Mouse (Mus musculus): ENCODE data around the gene BC035044. TPM values are rescaled to one million over a fixed set of nuclear protein-coding genes. Genes with fewer than 3 reads are reported as not detected.
A peak's percentile ranks its signal among the peaks of the same experiment; 100 is the strongest.

BC035044 gene
- polyA plus RNA-seq, 1 experiment from 2014 or later = 2.1 TPM

DNA sequence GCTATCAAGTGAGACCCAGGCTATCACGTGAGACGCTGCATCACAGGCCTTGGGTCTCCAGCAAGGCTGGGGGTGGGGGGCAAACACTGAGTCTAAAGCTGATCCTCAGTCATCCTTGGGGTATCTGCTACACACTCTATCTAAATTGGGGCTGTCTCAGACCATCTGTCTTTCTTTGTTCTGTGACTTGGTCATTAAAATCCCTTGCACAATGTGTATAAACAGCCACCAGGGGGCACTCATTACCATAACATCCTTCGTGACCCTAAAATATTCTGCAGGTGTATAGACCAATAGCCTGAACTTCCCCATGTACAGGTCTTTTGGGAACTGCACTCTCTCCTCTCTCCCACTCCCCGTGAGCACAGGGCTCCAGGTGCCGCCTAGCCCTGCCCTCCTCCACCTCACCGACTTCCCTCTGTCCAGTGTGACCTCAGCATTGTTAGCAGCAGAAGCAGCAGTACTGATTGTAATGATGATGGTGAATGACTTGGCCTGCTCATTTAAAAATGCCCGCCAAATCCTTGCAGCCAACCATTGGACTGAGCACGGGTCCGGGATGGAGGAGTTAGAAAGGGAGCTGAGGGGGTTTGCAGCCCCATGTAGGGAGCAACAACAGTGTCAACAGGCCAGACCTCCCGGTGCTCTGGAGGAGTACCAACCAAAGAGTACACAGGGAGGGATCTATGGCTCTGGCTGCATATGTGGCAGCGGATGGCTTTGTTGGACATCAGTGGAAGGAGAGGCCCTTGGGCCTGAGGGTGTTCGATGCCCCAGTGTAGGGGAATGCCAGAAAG, 36.7 kb downstream of the BC035044 start:
- Histone ChIP-seq H3K4me1 (ENCODE audit: control insufficient read depth, insufficient read depth, low read length) (peaks cover 7% of the 10 kb centered on the region; the same call in 1 of the 2 replicates), H3K4me2 (ENCODE audit: low read depth, low read length) (no peak overlapping the region), H3K4me3 (replicated peaks; ENCODE audit: low read length) (no peak overlapping the region), H3K27ac (ENCODE audit: low read length) (no peak overlapping the region), H3K36me3 (ENCODE audit: control insufficient read depth, insufficient read depth, low read length) (no peaks in the 10 kb centered on the region), H3K27me3 (ENCODE audit: control insufficient read depth, insufficient read depth, low read length) (no peaks in the 10 kb centered on the region), H3K9me3 (replicated peaks; ENCODE audit: control insufficient read depth, low read length) (no peaks in the 10 kb centered on the region), H3K9ac (ENCODE audit: low read length) (no peak overlapping the region)
- 45% methylated on average over 12 of the region's 12 CpGs for WGBS
- ATAC-seq (ENCODE audit: insufficient read depth, low FRiP score) = peak; percentile 42; the same call in 1 of the 2 replicates

DNA sequence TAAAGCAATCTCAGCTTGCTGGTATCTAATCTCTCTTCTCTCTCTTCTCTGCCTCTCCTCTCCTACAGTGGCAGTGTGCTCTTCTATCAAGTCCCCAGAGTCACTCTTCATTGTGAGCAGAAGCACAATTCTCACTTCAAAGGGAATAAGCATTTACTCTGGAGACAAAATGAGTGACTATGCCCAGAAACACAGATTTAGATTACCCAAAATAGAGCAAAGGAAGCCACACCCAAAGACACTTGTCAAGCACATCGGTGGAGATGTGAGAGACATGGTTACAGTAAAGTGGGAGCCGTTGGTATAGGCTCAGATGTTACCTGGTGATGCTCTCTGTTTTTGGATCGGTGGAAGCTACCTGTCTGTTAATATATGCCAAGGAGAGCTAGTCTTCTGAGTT, 38.2 kb downstream of the BC035044 start:
- no peak for ATAC-seq (ENCODE audit: insufficient read depth, low FRiP score)
- Histone ChIP-seq H3K36me3 (ENCODE audit: control insufficient read depth, insufficient read depth, low read length) (no peaks in the 10 kb centered on the region), H3K27me3 (ENCODE audit: control insufficient read depth, insufficient read depth, low read length) (no peaks in the 10 kb centered on the region), H3K9me3 (replicated peaks; ENCODE audit: control insufficient read depth, low read length) (no peaks in the 10 kb centered on the region), H3K4me2 (ENCODE audit: low read depth, low read length) (no peak overlapping the region), H3K9ac (ENCODE audit: low read length) (no peak overlapping the region), H3K4me1 (ENCODE audit: control insufficient read depth, insufficient read depth, low read length) (peaks cover 7% of the 10 kb centered on the region; the same call in 1 of the 2 replicates), H3K27ac (ENCODE audit: low read length) (no peak overlapping the region), H3K4me3 (replicated peaks; ENCODE audit: low read length) (no peak overlapping the region)
- WGBS = 70% methylated on average over 3 of the region's 3 CpGs

DNA sequence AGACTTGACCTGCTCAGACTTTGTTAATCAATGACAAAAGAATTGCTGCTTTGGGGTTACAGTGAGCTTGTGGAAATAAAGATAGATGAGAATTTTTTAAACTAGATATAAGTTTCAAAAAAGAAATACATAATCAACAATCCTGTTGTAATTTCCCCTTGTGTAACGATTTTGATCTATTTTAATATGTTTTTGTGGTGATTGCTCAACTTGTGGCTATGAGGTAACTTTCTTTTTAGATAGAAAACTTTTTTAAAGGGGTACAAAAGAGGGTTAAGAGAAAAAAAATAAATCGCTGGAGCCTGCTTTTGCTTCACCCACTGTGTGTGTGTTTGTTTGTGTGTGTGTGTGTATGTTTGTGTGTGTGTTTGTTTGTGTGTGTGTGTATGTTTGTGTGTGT, 39.8 kb downstream of the BC035044 start:
- H3K4me3 ChIP-seq (replicated peaks; ENCODE audit: low read length) = no peak overlapping the region
- 75% methylated on average over 2 of the region's 2 CpGs for WGBS

DNA sequence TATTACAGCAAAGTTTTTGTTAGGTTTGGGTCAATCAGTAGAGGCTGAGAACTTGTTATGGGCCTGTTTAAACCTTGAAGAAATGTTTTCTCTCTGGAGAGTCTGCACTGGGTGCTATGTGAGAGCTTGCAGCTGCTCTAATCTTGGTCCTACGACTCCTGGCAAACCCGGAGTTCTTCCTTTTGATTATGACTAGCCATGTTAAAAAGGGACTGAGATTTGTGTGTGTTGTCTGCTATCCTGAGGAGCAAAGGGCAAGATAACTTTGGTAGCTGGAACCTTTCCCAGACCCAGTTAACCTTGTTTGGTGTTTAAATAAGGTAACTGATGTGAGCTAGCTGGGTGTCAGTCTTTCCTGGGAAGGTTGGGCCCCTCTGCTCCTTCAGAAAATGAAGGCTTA, 40.3 kb downstream of the BC035044 start:
- ATAC-seq (ENCODE audit: insufficient read depth, low FRiP score) = no peak
- WGBS = 30% methylated on average over 2 of the region's 2 CpGs
- H3K36me3 ChIP-seq (ENCODE audit: control insufficient read depth, insufficient read depth, low read length) = no peaks in the 10 kb centered on the region
- H3K4me1 ChIP-seq (ENCODE audit: control insufficient read depth, insufficient read depth, low read length) = 0 out of 2 replicates have a peak, but pooled peaks cover 2% of the 10 kb centered on the region
- no peak overlapping the region for H3K9ac ChIP-seq (ENCODE audit: low read length)
- no peaks in the 10 kb centered on the region for H3K27me3 ChIP-seq (ENCODE audit: control insufficient read depth, insufficient read depth, low read length)
- H3K4me2 ChIP-seq (ENCODE audit: low read depth, low read length) = no peak overlapping the region
- no peak overlapping the region; the same call in 1 of the 2 replicates for H3K27ac ChIP-seq (ENCODE audit: low read length)
- no peaks in the 10 kb centered on the region for H3K9me3 ChIP-seq (replicated peaks; ENCODE audit: control insufficient read depth, low read length)
- H3K4me3 ChIP-seq (replicated peaks; ENCODE audit: low read length) = no peak overlapping the region

More for the DNA sequence above, 39.8 kb downstream of the BC035044 start:
- no peak overlapping the region for H3K27ac ChIP-seq (ENCODE audit: low read length)
- no peak for ATAC-seq (ENCODE audit: insufficient read depth, low FRiP score)
- H3K36me3 ChIP-seq (ENCODE audit: control insufficient read depth, insufficient read depth, low read length) = no peaks in the 10 kb centered on the region
- no peak overlapping the region for H3K9ac ChIP-seq (ENCODE audit: low read length)
- no peak overlapping the region for H3K4me2 ChIP-seq (ENCODE audit: low read depth, low read length)
- H3K4me1 ChIP-seq (ENCODE audit: control insufficient read depth, insufficient read depth, low read length) = peaks cover 5% of the 10 kb centered on the region; the same call in 1 of the 2 replicates
- H3K9me3 ChIP-seq (replicated peaks; ENCODE audit: control insufficient read depth, low read length) = no peaks in the 10 kb centered on the region
- no peaks in the 10 kb centered on the region for H3K27me3 ChIP-seq (ENCODE audit: control insufficient read depth, insufficient read depth, low read length)

DNA sequence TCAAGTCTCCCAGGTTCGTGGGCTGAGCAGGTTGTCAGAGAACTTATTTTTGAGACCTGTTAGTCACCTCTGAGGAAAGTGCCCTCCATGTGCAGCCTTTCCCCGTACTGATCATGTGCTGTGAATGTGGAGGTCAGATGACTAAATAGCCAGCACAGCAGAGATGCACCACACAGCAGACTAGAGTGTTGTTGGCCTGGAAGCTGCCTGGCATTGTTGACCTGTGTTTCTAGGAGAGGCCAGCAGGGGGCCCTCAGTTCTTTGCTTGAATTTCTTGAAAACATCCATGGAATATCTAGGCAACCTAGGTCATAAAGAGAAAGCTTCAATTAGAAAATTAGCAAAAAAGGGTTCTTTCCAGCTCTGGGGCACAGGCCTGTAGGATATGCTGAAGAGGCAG, 41.0 kb downstream of the BC035044 start:
- 50% methylated on average over 2 of the region's 2 CpGs for WGBS
- Histone ChIP-seq H3K4me3 (replicated peaks; ENCODE audit: low read length) (no peak overlapping the region), H3K4me2 (ENCODE audit: low read depth, low read length) (no peak overlapping the region), H3K9ac (ENCODE audit: low read length) (no peak overlapping the region), H3K4me1 (ENCODE audit: control insufficient read depth, insufficient read depth, low read length) (0 out of 2 replicates have a peak, but pooled peaks cover 2% of the 10 kb centered on the region), H3K27me3 (ENCODE audit: control insufficient read depth, insufficient read depth, low read length) (no peaks in the 10 kb centered on the region), H3K27ac (ENCODE audit: low read length) (no peak overlapping the region), H3K36me3 (ENCODE audit: control insufficient read depth, insufficient read depth, low read length) (no peaks in the 10 kb centered on the region), H3K9me3 (replicated peaks; ENCODE audit: control insufficient read depth, low read length) (no peaks in the 10 kb centered on the region)
- no peak for ATAC-seq (ENCODE audit: insufficient read depth, low FRiP score)

DNA sequence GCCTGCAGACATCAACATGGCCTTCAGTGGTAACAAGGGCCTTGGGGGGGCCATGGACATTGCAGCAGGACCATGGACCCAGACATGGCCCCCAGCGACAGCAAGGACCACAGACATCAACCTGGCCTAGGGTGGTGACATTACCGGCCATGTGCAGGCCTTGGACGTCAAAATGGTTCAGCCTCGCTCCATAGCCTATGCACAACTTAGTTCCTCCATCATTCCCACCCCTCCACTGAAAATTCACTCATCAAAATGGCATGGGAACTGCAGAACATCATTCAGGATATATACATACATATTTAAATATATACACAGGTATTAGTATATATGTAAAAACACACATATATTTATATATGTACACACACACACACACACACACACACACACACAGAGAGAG, 43.5 kb downstream of the BC035044 start:
- Histone ChIP-seq H3K4me1 (ENCODE audit: control insufficient read depth, insufficient read depth, low read length) (peaks cover 7% of the 10 kb centered on the region; the same call in 1 of the 2 replicates), H3K27ac (ENCODE audit: low read length) (no peak overlapping the region), H3K9ac (ENCODE audit: low read length) (no peak overlapping the region), H3K4me2 (ENCODE audit: low read depth, low read length) (no peak overlapping the region), H3K36me3 (ENCODE audit: control insufficient read depth, insufficient read depth, low read length) (no peaks in the 10 kb centered on the region), H3K27me3 (ENCODE audit: control insufficient read depth, insufficient read depth, low read length) (no peaks in the 10 kb centered on the region), H3K4me3 (replicated peaks; ENCODE audit: low read length) (no peak overlapping the region), H3K9me3 (replicated peaks; ENCODE audit: control insufficient read depth, low read length) (no peaks in the 10 kb centered on the region)
- ATAC-seq (ENCODE audit: insufficient read depth, low FRiP score) = no peak
- WGBS = 89% methylated on average over 4 of the region's 4 CpGs

DNA sequence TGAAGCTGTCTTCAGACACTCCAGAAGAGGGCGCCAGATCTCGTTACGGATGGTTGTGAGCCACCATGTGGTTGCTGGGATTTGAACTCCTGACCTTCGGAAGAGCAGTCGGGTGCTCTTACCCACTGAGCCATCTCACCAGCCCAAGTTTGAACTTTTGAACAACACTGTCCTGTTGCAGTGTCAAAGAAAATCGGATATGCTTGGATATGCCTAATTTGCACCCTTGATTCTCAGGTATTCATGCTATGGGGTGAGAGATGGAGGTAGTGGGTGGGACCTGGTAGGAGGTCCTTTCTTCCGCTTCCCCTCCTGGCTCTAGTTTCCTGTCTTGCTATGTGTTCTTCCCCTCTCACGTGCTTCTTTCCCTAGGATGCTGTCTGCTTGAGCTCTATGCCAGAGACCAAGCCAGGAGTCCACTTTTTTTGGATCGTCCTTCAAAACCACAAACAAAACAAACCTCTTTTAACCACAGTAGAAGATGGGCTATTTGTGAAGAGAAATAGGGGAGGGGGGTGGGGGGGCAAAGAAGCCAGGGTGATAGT, 44.9 kb downstream of the BC035044 start:
- H3K36me3 ChIP-seq (ENCODE audit: control insufficient read depth, insufficient read depth, low read length) = no peaks in the 10 kb centered on the region
- no peak overlapping the region for H3K9ac ChIP-seq (ENCODE audit: low read length)
- no peak for ATAC-seq (ENCODE audit: insufficient read depth, low FRiP score)
- H3K4me1 ChIP-seq (ENCODE audit: control insufficient read depth, insufficient read depth, low read length) = peaks cover 16% of the 10 kb centered on the region; the same call in 1 of the 2 replicates
- H3K4me3 ChIP-seq (replicated peaks; ENCODE audit: low read length) = no peak overlapping the region
- H3K4me2 ChIP-seq (ENCODE audit: low read depth, low read length) = no peak overlapping the region
- H3K27ac ChIP-seq (ENCODE audit: low read length) = no peak overlapping the region
- H3K27me3 ChIP-seq (ENCODE audit: control insufficient read depth, insufficient read depth, low read length) = no peaks in the 10 kb centered on the region
- no peaks in the 10 kb centered on the region for H3K9me3 ChIP-seq (replicated peaks; ENCODE audit: control insufficient read depth, low read length)
- 76% methylated on average over 6 of the region's 9 CpGs for WGBS

DNA sequence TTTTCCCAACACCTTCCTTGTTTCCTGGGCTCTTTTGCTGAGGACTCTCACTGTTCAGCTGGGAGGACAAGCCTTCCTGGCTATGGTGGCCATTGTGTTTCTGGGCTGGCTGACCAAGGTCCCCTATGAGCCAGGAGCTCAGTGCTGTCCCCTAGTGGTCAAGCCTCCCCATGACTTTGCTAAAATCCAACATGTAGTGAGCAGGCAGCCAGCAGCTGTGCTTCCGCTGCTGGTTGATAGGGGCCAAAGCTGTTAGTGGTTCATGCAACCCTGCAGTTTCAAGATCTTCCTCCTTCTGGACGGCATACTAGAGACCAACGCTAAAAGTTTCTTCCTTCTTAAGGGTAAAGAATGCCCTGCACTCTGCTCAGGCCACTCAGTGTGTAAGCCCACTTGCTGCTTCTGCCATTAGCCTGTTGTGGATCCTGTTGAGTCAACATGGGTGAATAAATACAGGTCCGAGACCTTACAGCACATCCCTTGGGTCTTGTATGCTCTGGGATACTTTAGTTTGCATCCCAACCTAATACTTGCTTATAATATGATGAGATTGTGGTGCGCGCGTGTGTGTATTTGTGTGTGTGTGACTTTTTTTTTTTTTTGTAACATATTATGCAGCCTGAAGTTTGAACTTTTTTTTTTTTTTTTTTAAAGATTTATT, 45.5 kb downstream of the BC035044 start:
- Histone ChIP-seq H3K4me3 (replicated peaks; ENCODE audit: low read length) (no peak overlapping the region), H3K4me1 (ENCODE audit: control insufficient read depth, insufficient read depth, low read length) (peaks cover 16% of the 10 kb centered on the region; the same call in 1 of the 2 replicates), H3K4me2 (ENCODE audit: low read depth, low read length) (no peak overlapping the region), H3K9ac (ENCODE audit: low read length) (no peak overlapping the region), H3K9me3 (replicated peaks; ENCODE audit: control insufficient read depth, low read length) (no peaks in the 10 kb centered on the region), H3K27me3 (ENCODE audit: control insufficient read depth, insufficient read depth, low read length) (no peaks in the 10 kb centered on the region), H3K36me3 (ENCODE audit: control insufficient read depth, insufficient read depth, low read length) (no peaks in the 10 kb centered on the region), H3K27ac (ENCODE audit: low read length) (no peak overlapping the region)
- ATAC-seq (ENCODE audit: insufficient read depth, low FRiP score) = no peak
- WGBS = 44% methylated on average over 7 of the region's 7 CpGs

DNA sequence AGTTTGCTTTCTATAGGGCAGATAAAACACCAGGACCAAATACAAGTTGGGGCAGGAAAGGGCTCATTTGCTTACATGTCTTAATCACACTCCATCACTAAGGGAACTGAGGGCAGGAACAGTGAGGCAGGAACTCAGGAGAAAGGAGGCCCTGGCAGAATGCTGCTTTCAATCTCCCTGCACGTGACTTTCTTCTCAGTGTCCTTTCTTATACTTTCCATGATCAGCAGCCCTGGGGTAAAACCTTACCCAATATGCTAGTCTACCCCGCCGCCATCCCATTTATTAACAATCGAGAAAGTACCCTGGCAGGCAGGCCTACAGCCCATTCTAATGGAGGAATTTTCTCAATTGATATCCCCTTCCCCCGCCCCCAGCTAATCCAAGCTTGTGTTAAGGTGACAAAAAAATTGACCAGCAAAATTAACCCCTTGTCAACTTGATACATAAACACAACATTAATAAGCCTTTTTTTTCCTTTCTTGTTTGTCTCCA, 46.3 kb downstream of the BC035044 start:
- Histone ChIP-seq H3K27ac (ENCODE audit: low read length) (peak overlapping the region; percentile 98; the same call in 1 of the 2 replicates), H3K27me3 (ENCODE audit: control insufficient read depth, insufficient read depth, low read length) (no peaks in the 10 kb centered on the region), H3K36me3 (ENCODE audit: control insufficient read depth, insufficient read depth, low read length) (no peaks in the 10 kb centered on the region), H3K9ac (ENCODE audit: low read length) (no peak overlapping the region), H3K4me3 (replicated peaks; ENCODE audit: low read length) (no peak overlapping the region), H3K4me2 (ENCODE audit: low read depth, low read length) (no peak overlapping the region), H3K4me1 (ENCODE audit: control insufficient read depth, insufficient read depth, low read length) (peaks cover 16% of the 10 kb centered on the region; the same call in 1 of the 2 replicates), H3K9me3 (replicated peaks; ENCODE audit: control insufficient read depth, low read length) (no peaks in the 10 kb centered on the region)
- WGBS = 81% methylated on average over 5 of the region's 5 CpGs
- no peak for ATAC-seq (ENCODE audit: insufficient read depth, low FRiP score)

Data from stomach, embryonic 16.5 days (tissue).